Mouse (Mus musculus) midbrain, embryonic 13.5 days (tissue): ENCODE measurements at regions not wholly inside any gene's neighbourhood (a gene's known extent, or its start where the extent isn't known, plus 50 kb on each side); places are given as distances from the start of the nearest gene placed in this dataset.

Experiments used
- ATAC-seq: fragments of 200-750 bp; cut with Nextera tagmentation; 2 replicates; pipeline ENCODE4 v1.8.0; 2017; ENCODE audit warnings: mild to moderate bottlenecking, moderate TSS enrichment, moderate library complexity
- H3K27ac ChIP-seq: fragments of 300-500 bp; sonication (generic); 2 replicates; pipeline ENCODE4 v1.5.1; 2015; ENCODE audit warnings: inconsistent platforms, mild to moderate bottlenecking, moderate library complexity
- H3K27me3 ChIP-seq: fragments of 300-500 bp; sonication (generic); 2 replicates; pipeline ENCODE4 v1.6.1; 2015; ENCODE audit warnings: mild to moderate bottlenecking, inconsistent platforms
- H3K36me3 ChIP-seq: fragments of 300-500 bp; sonication (generic); 2 replicates; pipeline ENCODE4 v1.6.1; 2015; ENCODE audit warnings: mild to moderate bottlenecking, inconsistent platforms
- H3K4me1 ChIP-seq: fragments of 300-500 bp; sonication (generic); replicated peaks from 2 replicates; pipeline ENCODE4 v1.6.1; 2015; ENCODE audit warnings: inconsistent platforms
- H3K4me2 ChIP-seq: fragments of 300-500 bp; sonication (generic); replicated peaks from 2 replicates; pipeline ENCODE4 v1.6.1; 2015; ENCODE audit warnings: moderate library complexity, mild to moderate bottlenecking, inconsistent platforms
- H3K4me3 ChIP-seq: fragments of 300-500 bp; sonication (generic); replicated peaks from 2 replicates; pipeline ENCODE4 v1.5.1; 2015; ENCODE audit warnings: mild to moderate bottlenecking, inconsistent platforms
- H3K9ac ChIP-seq: fragments of 300-500 bp; sonication (generic); replicated peaks from 2 replicates; pipeline ENCODE4 v1.6.1; 2015; ENCODE audit warnings: mild to moderate bottlenecking, inconsistent platforms
- H3K9me3 ChIP-seq: fragments of 300-500 bp; sonication (generic); 2 replicates; pipeline ENCODE4 v1.6.1; 2016; ENCODE audit warnings: mild to moderate bottlenecking, inconsistent platforms
- WGBS: fragments of 180-500 bp; shearing (Covaris S2); methylation state at CpG from one replicate; pipeline ENCODE4 v1.1.7; 2015; 5-methylcytosine and 5-hydroxymethylcytosine counted together

- H3K9ac ChIP-seq = no peak overlapping the region
- H3K27me3 ChIP-seq = no peaks in the 10 kb centered on the region
- no peaks in the 10 kb centered on the region for H3K4me1 ChIP-seq
- H3K9me3 ChIP-seq = no peaks in the 10 kb centered on the region
- 94% methylated on average over 3 of the region's 3 CpGs for WGBS
- no peaks in the 10 kb centered on the region for H3K36me3 ChIP-seq
- no peak overlapping the region for H3K27ac ChIP-seq
- no peak for ATAC-seq
- no peak overlapping the region for H3K4me2 ChIP-seq
- no peak overlapping the region for H3K4me3 ChIP-seq
Measured at GRCm38 (mm10) chr14:106265290-106265689, 159.3 kb downstream of the Trim52 start.

- no peak for ATAC-seq
- 90% methylated on average over 12 of the region's 12 CpGs for WGBS
- H3K4me1 ChIP-seq = no peaks in the 10 kb centered on the region
Measured at GRCm38 (mm10) chr14:106267679-106268561, 161.9 kb downstream of the Trim52 start.

GRCm38 (mm10) chr14:106269680-106270079 is 163.7 kb downstream of the Trim52 start:
- no peaks in the 10 kb centered on the region for H3K4me1 ChIP-seq
- no peaks in the 10 kb centered on the region for H3K27me3 ChIP-seq
- WGBS = 78% methylated on average over 6 of the region's 6 CpGs
- H3K36me3 ChIP-seq = no peaks in the 10 kb centered on the region
- no peaks in the 10 kb centered on the region for H3K9me3 ChIP-seq
- H3K4me3 ChIP-seq = no peak overlapping the region
- H3K4me2 ChIP-seq = no peak overlapping the region
- ATAC-seq = no peak
- no peak overlapping the region for H3K9ac ChIP-seq
- no peak overlapping the region for H3K27ac ChIP-seq

More at GRCm38 (mm10) chr14:106267679-106268561, 161.9 kb downstream of the Trim52 start:
- Histone ChIP-seq H3K9me3 (no peaks in the 10 kb centered on the region), H3K27me3 (no peaks in the 10 kb centered on the region), H3K4me2 (no peak overlapping the region), H3K36me3 (no peaks in the 10 kb centered on the region), H3K4me3 (no peak overlapping the region), H3K27ac (no peak overlapping the region), H3K9ac (no peak overlapping the region)

- WGBS = 32% methylated on average over 8 of the region's 8 CpGs
- Histone ChIP-seq H3K27ac (no peak overlapping the region), H3K9ac (no peak overlapping the region), H3K27me3 (no peaks in the 10 kb centered on the region), H3K4me1 (0 out of 2 replicates have a peak, but pooled peaks cover 4% of the 10 kb centered on the region), H3K36me3 (no peaks in the 10 kb centered on the region), H3K4me2 (no peak overlapping the region), H3K9me3 (no peaks in the 10 kb centered on the region), H3K4me3 (no peak overlapping the region)
- ATAC-seq = no peak
Measured at GRCm38 (mm10) chr14:106313558-106313957, 207.6 kb downstream of the Trim52 start.

GRCm38 (mm10) chr14:106314079-106314551 is 208.1 kb downstream of the Trim52 start:
- ATAC-seq = no peak
- H3K4me1 ChIP-seq = 0 out of 2 replicates have a peak, but pooled peaks cover 4% of the 10 kb centered on the region
- H3K27me3 ChIP-seq = no peaks in the 10 kb centered on the region
- no peak overlapping the region for H3K4me2 ChIP-seq
- 26% methylated on average over 9 of the region's 9 CpGs for WGBS
- H3K27ac ChIP-seq = no peak overlapping the region
- no peak overlapping the region for H3K9ac ChIP-seq
- no peaks in the 10 kb centered on the region for H3K36me3 ChIP-seq
- H3K4me3 ChIP-seq = no peak overlapping the region
- no peaks in the 10 kb centered on the region for H3K9me3 ChIP-seq

- Histone ChIP-seq H3K27me3 (no peaks in the 10 kb centered on the region), H3K9ac (no peak overlapping the region), H3K36me3 (no peaks in the 10 kb centered on the region), H3K4me2 (no peak overlapping the region), H3K4me3 (no peak overlapping the region), H3K9me3 (no peaks in the 10 kb centered on the region), H3K27ac (no peak overlapping the region), H3K4me1 (0 out of 2 replicates have a peak, but pooled peaks cover 4% of the 10 kb centered on the region)
- no peak for ATAC-seq
- WGBS = 75% methylated on average over 5 of the region's 5 CpGs
Measured at GRCm38 (mm10) chr14:106318767-106319166, 212.8 kb downstream of the Trim52 start.

GRCm38 (mm10) chr14:106327653-106328283 is 221.8 kb downstream of the Trim52 start:
- no peaks in the 10 kb centered on the region for H3K9me3 ChIP-seq
- no peak overlapping the region for H3K4me3 ChIP-seq
- WGBS = 80% methylated on average over 8 of the region's 8 CpGs
- no peaks in the 10 kb centered on the region for H3K36me3 ChIP-seq
- no peak overlapping the region; the same call in 1 of the 2 replicates for H3K27ac ChIP-seq
- no peaks in the 10 kb centered on the region for H3K4me1 ChIP-seq
- ATAC-seq = no peak
- no peak overlapping the region for H3K9ac ChIP-seq
- H3K4me2 ChIP-seq = no peak overlapping the region
- H3K27me3 ChIP-seq = no peaks in the 10 kb centered on the region

GRCm38 (mm10) chr14:106364767-106365623 is 259.0 kb downstream of the Trim52 start:
- H3K4me3 ChIP-seq = no peak overlapping the region
- H3K36me3 ChIP-seq = no peaks in the 10 kb centered on the region
- H3K4me2 ChIP-seq = no peak overlapping the region
- WGBS = 84% methylated on average over 8 of the region's 8 CpGs
- no peaks in the 10 kb centered on the region for H3K27me3 ChIP-seq
- H3K27ac ChIP-seq = no peak overlapping the region
- H3K9me3 ChIP-seq = no peaks in the 10 kb centered on the region
- no peak overlapping the region for H3K9ac ChIP-seq
- ATAC-seq = no peak
- no peaks in the 10 kb centered on the region for H3K4me1 ChIP-seq

GRCm38 (mm10) chr14:106365624-106366118 is 259.7 kb downstream of the Trim52 start:
- H3K27me3 ChIP-seq = no peaks in the 10 kb centered on the region
- no peak overlapping the region for H3K9ac ChIP-seq
- H3K4me2 ChIP-seq = no peak overlapping the region
- no peaks in the 10 kb centered on the region for H3K36me3 ChIP-seq
- H3K9me3 ChIP-seq = no peaks in the 10 kb centered on the region
- no peak overlapping the region for H3K4me3 ChIP-seq
- H3K4me1 ChIP-seq = no peaks in the 10 kb centered on the region
- no peak overlapping the region for H3K27ac ChIP-seq
- 80% methylated on average over 3 of the region's 3 CpGs for WGBS
- no peak for ATAC-seq

- 52% methylated on average over 1 of the region's 1 CpGs for WGBS
- Histone ChIP-seq H3K27ac (no peak overlapping the region), H3K4me3 (no peak overlapping the region), H3K4me2 (no peak overlapping the region), H3K9me3 (no peaks in the 10 kb centered on the region), H3K27me3 (no peaks in the 10 kb centered on the region), H3K4me1 (no peaks in the 10 kb centered on the region), H3K9ac (no peak overlapping the region), H3K36me3 (no peaks in the 10 kb centered on the region)
- no peak for ATAC-seq
Measured at GRCm38 (mm10) chr14:106373451-106373850, 267.5 kb downstream of the Trim52 start.

GRCm38 (mm10) chr14:106379645-106380044 is 273.6 kb downstream of the Trim52 start:
- ATAC-seq = no peak
- Histone ChIP-seq H3K27me3 (no peaks in the 10 kb centered on the region), H3K27ac (no peak overlapping the region), H3K4me2 (no peak overlapping the region), H3K4me3 (no peak overlapping the region), H3K4me1 (no peaks in the 10 kb centered on the region), H3K9ac (no peak overlapping the region), H3K9me3 (no peaks in the 10 kb centered on the region), H3K36me3 (no peaks in the 10 kb centered on the region)
- 92% methylated on average over 4 of the region's 4 CpGs for WGBS
